Mouse (Mus musculus) brain, embryonic 18.5 days (tissue): Measurements from ENCODE around the gene Vmn1r148.
"Not testable (repeated sequence)": the region's sequence is repeated elsewhere in the genome, so short reads cannot be mapped to it uniquely, and the experiment has no call there.

Experiments
- DNase-seq: peaks from one replicate; pipeline ENCODE4 v3.0.0-alpha.2; 2012; ENCODE audit warnings: low read depth, low spot score

Vmn1r148 gene

DNA sequence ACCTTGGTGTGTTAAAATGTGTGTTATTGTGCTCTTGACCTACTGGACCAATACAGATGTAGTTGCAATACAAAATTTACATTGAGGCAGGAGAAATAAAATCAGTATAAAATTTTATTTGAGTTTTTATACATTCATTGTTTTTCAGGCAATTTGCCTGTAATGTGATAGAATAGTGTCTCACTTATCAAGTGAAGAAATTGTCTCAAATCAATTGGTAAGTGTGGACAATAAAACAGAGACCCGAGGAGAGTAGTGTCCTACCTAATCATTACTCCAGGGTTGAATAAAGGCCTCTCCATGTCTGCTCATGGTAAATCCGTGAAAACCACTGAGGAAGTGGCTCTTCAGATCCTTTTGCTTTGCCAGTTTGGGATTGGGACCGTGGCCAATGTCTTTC, at the start of gene Vmn1r148:
Vmn1r148 (plus strand) TSS at position 301 of the 400 bp plus-strand sequence.
- DNase-seq, result not testable (repeated sequence)

DNA sequence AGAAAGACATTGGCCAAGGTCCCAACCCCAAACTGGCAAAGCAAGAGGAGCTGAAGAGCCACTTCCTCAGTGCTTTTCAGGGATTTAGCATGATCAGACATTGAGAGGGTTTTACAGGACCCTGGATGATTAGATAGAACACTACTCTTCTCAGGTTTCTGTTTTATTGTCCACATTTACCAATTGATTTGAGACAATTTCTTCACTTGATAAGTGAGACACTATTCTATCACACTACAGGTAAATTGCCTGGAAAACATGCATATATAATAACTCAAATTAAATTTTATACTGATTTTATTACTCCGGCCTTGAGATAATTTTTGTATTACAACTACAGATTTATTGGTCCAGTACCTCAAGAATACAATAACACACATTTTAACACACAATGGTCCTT, 42.4 kb upstream of the Vmn1r148 start, which contains the start of gene Gm8660:
Gm8660 (minus strand) TSS at position 101 of the 400 bp plus-strand sequence.
- DNase-seq, result not testable (repeated sequence)

DNA sequence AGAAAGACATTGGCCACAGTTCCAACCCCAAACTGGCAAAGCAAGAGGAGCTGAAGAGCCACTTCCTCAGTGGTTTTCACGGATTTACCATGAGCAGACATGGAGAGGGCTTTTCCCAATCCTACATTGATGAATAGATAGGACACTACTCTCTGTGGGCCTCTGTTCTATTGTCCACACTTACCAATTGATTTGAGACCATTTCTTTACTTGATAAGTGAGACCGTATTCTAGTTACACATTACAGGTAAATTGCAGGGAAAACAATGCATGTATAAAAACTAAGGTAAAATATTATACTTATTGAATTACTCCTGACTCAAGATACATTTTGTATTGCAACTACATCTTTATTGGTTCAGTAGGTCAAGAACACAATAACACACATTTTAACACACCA, 24.7 kb downstream of the Vmn1r148 start, which contains the start of gene Vmn1r149:
Vmn1r149 (minus strand) TSS at position 101 of the 400 bp plus-strand sequence.
- DNase-seq, result not testable (repeated sequence)

DNA sequence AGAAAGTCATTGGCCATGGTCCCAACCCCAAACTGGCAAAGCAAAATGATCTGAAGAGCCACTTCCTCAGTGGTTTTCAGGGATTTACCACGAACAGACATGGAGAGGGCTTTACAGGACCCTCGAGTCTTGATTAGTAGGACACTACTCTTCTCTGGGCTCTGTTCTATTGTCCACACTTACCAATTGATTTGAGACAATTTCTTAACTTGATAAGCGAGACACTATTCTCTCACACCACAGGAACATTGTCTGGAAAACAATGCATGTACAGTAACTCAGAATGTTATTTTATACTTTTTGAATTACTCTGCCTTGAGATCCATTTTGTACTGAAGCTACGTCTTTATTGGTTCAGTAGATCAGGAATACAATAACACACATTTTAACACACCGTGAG, 50.6 kb downstream of the Vmn1r148 start, which contains the start of gene Gm10665:
Gm10665 (minus strand) TSS at position 101 of the 400 bp plus-strand sequence.
- DNase-seq, result not testable (repeated sequence)
